Mouse (Mus musculus) forebrain, embryonic 14.5 days (tissue): ENCODE data around the gene Samd4. TPM values are rescaled to one million over a fixed set of nuclear protein-coding genes. Genes with fewer than 3 reads are reported as not detected.

Experiments used
- ATAC-seq: fragments of 200-750 bp; cut with Nextera tagmentation; 2 replicates; pipeline ENCODE4 v1.8.0; 2017; ENCODE audit warnings: mild to moderate bottlenecking, moderate library complexity
- DNase-seq: peaks from one replicate; pipeline ENCODE4 v3.0.0-alpha.2; 2015; ENCODE audit warnings: low spot score
- H3K27ac ChIP-seq: fragments of 300-500 bp; sonication (generic); 2 replicates; pipeline ENCODE4 v1.5.1; 2014; ENCODE audit warnings: low read depth, mild to moderate bottlenecking, control low read depth, low read length, moderate library complexity
- H3K27me3 ChIP-seq: fragments of 300-500 bp; sonication (generic); replicated peaks from 2 replicates; pipeline ENCODE4 v1.6.1; 2014; ENCODE audit warnings: low read length, control low read depth, mixed read lengths; ENCODE audit not compliant: control insufficient read depth, insufficient read depth
- H3K36me3 ChIP-seq: fragments of 300-500 bp; sonication (generic); 2 replicates; pipeline ENCODE4 v1.6.1; 2014; ENCODE audit warnings: low read length, control low read depth; ENCODE audit not compliant: control insufficient read depth, insufficient read depth
- H3K4me1 ChIP-seq: fragments of 300-500 bp; sonication (generic); 2 replicates; pipeline ENCODE4 v1.6.1; 2014; ENCODE audit warnings: antibody characterized with exemption, low read length, control low read depth; ENCODE audit not compliant: control insufficient read depth, insufficient read depth
- H3K4me2 ChIP-seq: fragments of 300-500 bp; sonication (generic); 2 replicates; pipeline ENCODE4 v1.6.1; 2014; ENCODE audit warnings: mild to moderate bottlenecking, control low read depth, low read length
- H3K4me3 ChIP-seq: fragments of 300-500 bp; sonication (generic); 2 replicates; pipeline ENCODE4 v1.5.1; 2014; ENCODE audit warnings: low read depth, low read length, control low read depth
- H3K9ac ChIP-seq: fragments of 300-500 bp; sonication (generic); 2 replicates; pipeline ENCODE4 v1.6.1; 2014; ENCODE audit warnings: mild to moderate bottlenecking, low read length, control low read depth, moderate library complexity
- H3K9me3 ChIP-seq: fragments of 300-500 bp; sonication (generic); replicated peaks from 2 replicates; pipeline ENCODE4 v1.6.1; 2016; ENCODE audit warnings: low read length, control low read depth, mixed read lengths; ENCODE audit not compliant: control insufficient read depth
- WGBS: fragments of 180-500 bp; shearing (Covaris S2); extraction: QIAGEN DNeasy Blood & Tissue Kit; methylation state at CpG from one replicate; pipeline ENCODE4 v1.1.7; 2014; 5-methylcytosine and 5-hydroxymethylcytosine counted together
- polyA plus RNA-seq: library from polyadenylated mRNA; unstranded; fragments of >200 nt; fragmentation: Nextera tagmentation; extraction: Ambion mirVana; gene quantifications from 2 replicates; pipeline ENCODE4 v1.2.1, GENCODE M21; 2014

The Samd4 gene
- polyA plus RNA-seq, 1 experiment from 2014 or later, result 3.6 TPM

DNA sequence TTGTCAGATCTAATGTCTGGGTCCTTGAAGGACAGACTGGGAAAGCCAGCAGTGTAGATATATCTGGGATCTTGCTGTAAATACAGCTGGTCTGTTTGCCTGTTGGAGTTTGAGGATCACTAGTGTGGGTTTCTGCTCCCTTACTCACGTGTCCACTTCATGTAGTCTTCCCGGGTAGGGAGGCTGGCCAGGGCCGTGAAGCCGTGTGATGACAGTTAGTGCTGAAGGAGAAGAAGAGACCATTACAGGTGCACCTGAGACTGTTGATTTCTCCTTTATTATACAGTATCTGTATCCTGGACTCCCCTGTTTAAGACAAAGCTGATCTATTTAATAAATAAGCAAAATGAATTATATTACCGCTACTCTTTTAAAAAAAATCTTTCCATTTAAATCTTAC lies 34.5 kb downstream of the Samd4 start:
- Histone ChIP-seq H3K27ac (no peak overlapping the region), H3K4me2 (no peak overlapping the region), H3K36me3 (no peaks in the 10 kb centered on the region), H3K9me3 (no peaks in the 10 kb centered on the region), H3K4me1 (0 out of 2 replicates have a peak, but pooled peaks cover 2% of the 10 kb centered on the region), H3K27me3 (no peaks in the 10 kb centered on the region), H3K4me3 (no peak overlapping the region), H3K9ac (no peak overlapping the region)
- 91% methylated on average over 5 of the region's 5 CpGs for WGBS
- DNase-seq (no peak), ATAC-seq (no peak)

DNA sequence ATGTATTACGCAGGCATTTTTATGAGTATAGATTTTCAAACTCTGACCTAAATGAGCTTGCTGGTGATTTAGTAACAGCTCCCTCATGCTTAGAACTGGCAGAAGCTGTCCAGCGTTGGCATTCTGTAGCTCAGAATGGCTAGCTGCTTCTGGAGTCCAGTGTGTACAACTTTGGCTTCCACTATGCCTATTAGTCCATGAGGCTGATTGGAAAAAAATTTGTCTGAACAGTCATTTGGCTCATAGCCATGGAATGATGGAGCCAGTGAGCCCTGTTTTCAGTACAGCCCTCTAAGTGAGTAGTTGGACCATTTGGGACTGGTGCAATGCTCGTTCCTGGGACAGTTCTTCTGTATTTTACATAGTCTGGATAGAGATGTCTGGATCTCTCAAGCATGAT lies 34.9 kb downstream of the Samd4 start:
- Histone ChIP-seq H3K36me3 (no peaks in the 10 kb centered on the region), H3K4me1 (0 out of 2 replicates have a peak, but pooled peaks cover 2% of the 10 kb centered on the region), H3K27ac (no peak overlapping the region), H3K9ac (no peak overlapping the region), H3K4me2 (no peak overlapping the region), H3K9me3 (no peaks in the 10 kb centered on the region), H3K27me3 (no peaks in the 10 kb centered on the region), H3K4me3 (no peak overlapping the region)
- ATAC-seq (no peak), DNase-seq (no peak)
- WGBS, result 87% methylated on average over 3 of the region's 3 CpGs

DNA sequence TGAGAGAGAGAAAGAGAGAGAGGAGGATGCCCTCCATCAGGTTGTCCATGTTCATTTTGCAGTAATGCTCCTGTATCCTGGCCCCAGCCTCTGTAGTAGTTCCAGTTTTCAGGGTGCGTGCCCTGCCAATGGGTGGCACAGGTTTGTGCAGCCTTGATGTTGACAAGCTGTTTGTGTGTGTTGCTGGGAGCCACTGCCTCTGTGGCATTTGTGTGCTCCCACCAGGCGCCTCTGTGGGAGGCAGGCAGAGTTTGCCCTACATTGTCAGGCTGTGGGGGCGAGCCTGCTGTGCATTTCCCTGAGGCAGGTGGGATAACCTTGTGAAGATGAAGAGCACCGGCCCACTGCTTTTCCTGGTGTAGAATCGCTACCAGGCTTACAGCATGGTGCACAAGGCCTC lies 37.8 kb downstream of the Samd4 start:
- 70% methylated on average over 5 of the region's 5 CpGs for WGBS
- no peak overlapping the region for H3K4me2 ChIP-seq
- no peak overlapping the region for H3K27ac ChIP-seq
- no peak for DNase-seq
- H3K9ac ChIP-seq, result no peak overlapping the region
- 0 out of 2 replicates have a peak, but pooled peaks cover 2% of the 10 kb centered on the region for H3K4me1 ChIP-seq
- ATAC-seq, result no peak
- no peaks in the 10 kb centered on the region for H3K36me3 ChIP-seq
- H3K4me3 ChIP-seq, result no peak overlapping the region
- no peaks in the 10 kb centered on the region for H3K9me3 ChIP-seq
- no peaks in the 10 kb centered on the region for H3K27me3 ChIP-seq

DNA sequence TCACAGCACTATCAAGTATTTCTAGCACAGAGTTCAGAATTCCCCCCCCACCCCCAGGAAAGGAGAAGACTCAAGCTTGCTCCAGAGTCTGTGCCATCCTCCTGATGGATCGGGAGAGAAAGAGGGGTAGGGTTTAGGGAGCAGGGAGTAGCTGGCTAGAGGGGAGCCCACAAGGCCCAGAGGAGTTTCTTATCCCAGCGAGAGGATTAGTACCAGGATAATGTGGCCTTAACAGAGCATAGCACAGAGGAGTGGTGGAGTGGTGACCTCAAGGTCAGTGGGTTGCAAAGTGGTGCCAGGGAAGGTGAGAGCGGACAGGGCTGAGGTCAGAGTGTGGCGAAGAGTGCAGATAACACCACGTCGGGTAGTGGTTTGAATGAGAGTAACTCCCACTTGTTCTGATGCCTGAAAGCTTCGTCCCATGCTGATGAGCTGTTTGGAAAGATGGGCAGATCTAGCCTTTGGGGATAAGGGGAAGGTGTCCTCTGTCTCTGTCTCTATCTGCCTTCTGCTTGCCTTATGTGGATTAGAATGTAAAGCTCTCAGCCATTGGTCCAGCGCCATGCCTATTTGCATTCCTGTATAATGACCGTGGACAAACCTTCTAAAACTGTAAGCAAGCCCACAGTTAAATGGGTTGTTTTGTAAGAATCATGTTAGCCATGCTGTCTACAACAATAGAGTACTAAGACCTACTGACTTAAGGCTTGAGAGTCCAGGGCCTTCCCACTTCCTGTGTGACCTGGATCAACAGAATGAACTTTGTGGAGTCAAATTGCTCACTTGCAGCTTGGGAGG lies 38.7 kb downstream of the Samd4 start:
- WGBS, result 72% methylated on average over 9 of the region's 9 CpGs

DNA sequence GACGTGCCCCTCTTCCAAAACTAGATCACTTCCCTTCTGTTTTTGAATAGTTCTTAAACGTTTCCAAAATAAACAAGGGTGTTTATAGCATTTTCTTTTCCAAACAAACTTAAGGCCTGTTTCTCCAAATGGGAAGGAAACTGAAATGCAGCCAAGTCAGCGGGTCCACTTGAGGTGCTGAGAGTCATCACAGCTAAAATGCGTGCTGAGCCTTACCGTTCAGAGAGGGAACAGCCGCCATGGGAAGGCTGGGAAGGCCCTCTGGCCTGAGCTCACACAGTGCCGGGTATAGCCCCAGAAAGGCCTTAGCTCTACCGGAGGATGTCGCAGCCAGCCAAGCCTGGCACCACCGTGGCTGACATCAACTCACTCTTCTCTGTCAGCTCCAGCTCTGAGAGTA lies 41.3 kb downstream of the Samd4 start:
- H3K36me3 ChIP-seq, result no peaks in the 10 kb centered on the region
- peak; percentile 11 for DNase-seq

More for the DNA sequence above, 38.7 kb downstream of the Samd4 start:
- Histone ChIP-seq H3K9ac (no peak overlapping the region), H3K4me1 (0 out of 2 replicates have a peak, but pooled peaks cover 2% of the 10 kb centered on the region), H3K4me3 (no peak overlapping the region), H3K9me3 (no peaks in the 10 kb centered on the region), H3K27ac (no peak overlapping the region), H3K4me2 (no peak overlapping the region), H3K27me3 (no peaks in the 10 kb centered on the region), H3K36me3 (no peaks in the 10 kb centered on the region)
- ATAC-seq, result no peak
- DNase-seq, result no peak

DNA sequence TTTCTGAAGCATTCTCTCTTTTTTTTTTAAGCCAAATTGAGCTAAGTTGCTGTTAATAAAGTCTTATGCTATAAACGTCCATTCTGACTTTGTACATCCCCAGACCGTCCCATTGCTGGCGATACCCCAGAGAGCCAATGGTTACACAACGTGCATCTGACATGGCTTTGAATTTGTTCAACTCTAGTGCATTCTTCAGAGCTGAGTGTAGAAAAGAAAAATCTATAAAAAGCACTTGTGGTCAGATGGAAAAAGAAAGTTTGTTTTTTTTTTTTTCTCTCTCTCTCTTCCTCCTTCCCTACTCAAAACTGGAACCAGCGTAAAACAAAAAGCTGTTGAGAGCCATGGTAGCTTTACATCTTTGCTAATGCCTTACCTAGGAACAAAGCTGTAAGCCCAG lies 41.8 kb downstream of the Samd4 start:
- no peak for ATAC-seq

More for the DNA sequence above, 41.3 kb downstream of the Samd4 start:
- H3K27me3 ChIP-seq, result no peaks in the 10 kb centered on the region
- H3K4me1 ChIP-seq, result 0 out of 2 replicates have a peak, but pooled peaks cover 2% of the 10 kb centered on the region
- ATAC-seq, result no peak
- H3K27ac ChIP-seq, result no peak overlapping the region
- no peak overlapping the region for H3K4me2 ChIP-seq
- H3K9me3 ChIP-seq, result no peaks in the 10 kb centered on the region
- no peak overlapping the region for H3K4me3 ChIP-seq
- 85% methylated on average over 10 of the region's 10 CpGs for WGBS
- no peak overlapping the region for H3K9ac ChIP-seq

DNA sequence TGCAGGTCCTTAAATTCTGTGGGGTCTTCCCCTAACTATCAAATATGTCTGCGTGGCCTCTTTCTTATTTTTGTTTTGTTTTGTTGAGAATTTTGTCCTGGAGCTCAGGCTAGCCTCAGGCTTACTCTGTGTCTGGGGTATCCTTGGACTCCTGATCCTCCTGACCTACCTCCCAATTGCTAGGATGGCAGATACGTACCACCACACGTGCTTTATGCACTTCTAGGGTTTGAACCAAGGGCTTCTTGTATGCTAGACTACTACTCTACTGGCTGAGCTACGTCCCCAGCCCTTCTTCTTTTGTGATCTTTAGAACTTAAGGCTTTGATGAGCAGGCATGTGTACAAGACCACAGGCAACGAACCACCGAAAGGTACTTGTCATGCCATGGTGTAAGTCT lies 45.9 kb downstream of the Samd4 start:
- Histone ChIP-seq H3K27ac (no peak overlapping the region), H3K4me3 (no peak overlapping the region), H3K4me2 (no peak overlapping the region), H3K4me1 (0 out of 2 replicates have a peak, but pooled peaks cover 2% of the 10 kb centered on the region), H3K27me3 (no peaks in the 10 kb centered on the region), H3K9ac (no peak overlapping the region), H3K36me3 (no peaks in the 10 kb centered on the region), H3K9me3 (no peaks in the 10 kb centered on the region)
- ATAC-seq, result no peak
- DNase-seq, result no peak
- 94% methylated on average over 6 of the region's 6 CpGs for WGBS

More for the DNA sequence above, 41.8 kb downstream of the Samd4 start:
- H3K4me2 ChIP-seq, result no peak overlapping the region
- H3K27ac ChIP-seq, result no peak overlapping the region
- H3K4me1 ChIP-seq, result 0 out of 2 replicates have a peak, but pooled peaks cover 2% of the 10 kb centered on the region
- 76% methylated on average over 5 of the region's 5 CpGs for WGBS
- DNase-seq, result no peak
- H3K9ac ChIP-seq, result no peak overlapping the region
- H3K36me3 ChIP-seq, result no peaks in the 10 kb centered on the region
- no peaks in the 10 kb centered on the region for H3K27me3 ChIP-seq
- no peaks in the 10 kb centered on the region for H3K9me3 ChIP-seq
- no peak overlapping the region for H3K4me3 ChIP-seq

DNA sequence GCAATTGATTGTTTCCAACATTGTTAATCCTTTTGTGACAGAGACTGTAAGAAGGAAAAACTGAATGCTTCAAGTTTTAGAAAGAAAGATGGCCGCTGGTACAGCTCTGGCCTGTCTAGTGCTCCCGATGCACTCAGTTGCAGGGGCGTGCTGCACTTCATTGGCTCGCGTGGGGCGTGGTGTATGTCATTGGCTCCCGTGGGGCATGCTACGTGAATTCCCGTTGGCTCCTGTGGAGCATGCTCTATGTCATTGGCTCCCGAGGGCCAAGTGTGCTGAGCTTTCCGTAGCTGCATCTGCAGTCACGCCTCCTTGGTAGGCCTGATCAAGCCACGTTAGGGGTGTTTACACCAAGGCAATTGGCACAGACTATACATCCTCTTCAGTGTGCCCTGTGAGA lies 49.5 kb downstream of the Samd4 start:
- Histone ChIP-seq H3K27ac (no peak overlapping the region), H3K9me3 (no peaks in the 10 kb centered on the region), H3K9ac (no peak overlapping the region), H3K4me3 (no peak overlapping the region), H3K27me3 (no peaks in the 10 kb centered on the region), H3K4me1 (no peaks in the 10 kb centered on the region), H3K4me2 (no peak overlapping the region), H3K36me3 (no peaks in the 10 kb centered on the region)
- ATAC-seq (no peak), DNase-seq (no peak)
- WGBS, result 89% methylated on average over 13 of the region's 13 CpGs

DNA sequence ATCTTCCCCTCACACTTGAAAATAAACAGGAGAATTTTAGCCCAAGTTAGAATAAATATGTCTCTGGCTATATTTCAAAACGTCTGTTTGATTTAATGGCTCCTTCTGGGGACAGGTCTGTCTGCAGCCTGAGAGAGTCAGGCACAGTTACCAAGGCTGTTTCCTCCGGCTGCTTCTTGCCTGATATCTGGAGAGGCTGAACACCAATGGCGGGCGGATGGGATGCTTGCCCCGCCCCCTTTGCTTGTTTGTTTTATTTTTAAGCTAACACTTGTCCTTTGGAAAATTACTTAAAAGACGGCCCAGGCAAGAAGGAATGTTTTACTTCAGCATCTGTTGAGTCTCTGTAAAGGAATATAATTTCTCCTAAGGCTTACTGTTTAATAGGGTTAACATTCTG lies 50.1 kb downstream of the Samd4 start:
- WGBS, result 73% methylated on average over 6 of the region's 6 CpGs
- no peaks in the 10 kb centered on the region for H3K36me3 ChIP-seq
- DNase-seq (no peak), ATAC-seq (no peak)
- H3K27ac ChIP-seq, result no peak overlapping the region
- H3K27me3 ChIP-seq, result no peaks in the 10 kb centered on the region
- H3K4me2 ChIP-seq, result no peak overlapping the region
- no peaks in the 10 kb centered on the region for H3K4me1 ChIP-seq
- no peaks in the 10 kb centered on the region for H3K9me3 ChIP-seq
- no peak overlapping the region for H3K9ac ChIP-seq
- no peak overlapping the region for H3K4me3 ChIP-seq
